Mouse (Mus musculus) myocyte (in vitro differentiated cells): Measurements from ENCODE around the gene Gata3.

Experiments used
- CEBPB ChIP-seq: IDR thresholded peaks from 2 replicates; pipeline ENCODE4 v1.6.1; 2011; ENCODE audit warnings: mild to moderate bottlenecking, moderate library complexity; ENCODE audit not compliant: poor library complexity, insufficient read depth, severe bottlenecking
- E2F4 ChIP-seq: IDR thresholded peaks from one replicate; pipeline ENCODE4 v1.6.1; 2011; ENCODE audit warnings: mild to moderate bottlenecking, control low read depth, moderate library complexity; ENCODE audit not compliant: insufficient read depth
- POLR2A ChIP-seq: IDR thresholded peaks from one replicate; pipeline ENCODE4 v1.6.1; 2011; ENCODE audit warnings: low read depth, mild to moderate bottlenecking, control low read depth, moderate library complexity; ENCODE audit not compliant: insufficient read length
- POLR2AphosphoS2 ChIP-seq: IDR thresholded peaks from one replicate; pipeline ENCODE4 v1.6.1; 2011; ENCODE audit warnings: low read depth, control low read depth; ENCODE audit not compliant: insufficient read length
- SRF ChIP-seq: IDR thresholded peaks from one replicate; pipeline ENCODE4 v1.6.1; 2011; ENCODE audit warnings: low read depth; ENCODE audit not compliant: control insufficient read depth, insufficient read length

- TF ChIP-seq POLR2A (no peak), E2F4 (no peak), SRF (no peak), POLR2AphosphoS2 (no peak), CEBPB (no peak)
Observed at GRCm38 (mm10) chr2:9860698-9861097, 29.1 kb downstream of the Gata3 start.
